Mouse (Mus musculus) frontal cortex, postnatal 10 days (tissue): Measurements from ENCODE around the gene Sap30bp.

Experiments used
- DNase-seq, 2 experiments: peaks; one replicate each; pipeline ENCODE4 v3.0.0; 2022; ENCODE audit warnings: low spot score in 2 of 2, mixed read lengths in 1 of 2

The Sap30bp gene

DNA sequence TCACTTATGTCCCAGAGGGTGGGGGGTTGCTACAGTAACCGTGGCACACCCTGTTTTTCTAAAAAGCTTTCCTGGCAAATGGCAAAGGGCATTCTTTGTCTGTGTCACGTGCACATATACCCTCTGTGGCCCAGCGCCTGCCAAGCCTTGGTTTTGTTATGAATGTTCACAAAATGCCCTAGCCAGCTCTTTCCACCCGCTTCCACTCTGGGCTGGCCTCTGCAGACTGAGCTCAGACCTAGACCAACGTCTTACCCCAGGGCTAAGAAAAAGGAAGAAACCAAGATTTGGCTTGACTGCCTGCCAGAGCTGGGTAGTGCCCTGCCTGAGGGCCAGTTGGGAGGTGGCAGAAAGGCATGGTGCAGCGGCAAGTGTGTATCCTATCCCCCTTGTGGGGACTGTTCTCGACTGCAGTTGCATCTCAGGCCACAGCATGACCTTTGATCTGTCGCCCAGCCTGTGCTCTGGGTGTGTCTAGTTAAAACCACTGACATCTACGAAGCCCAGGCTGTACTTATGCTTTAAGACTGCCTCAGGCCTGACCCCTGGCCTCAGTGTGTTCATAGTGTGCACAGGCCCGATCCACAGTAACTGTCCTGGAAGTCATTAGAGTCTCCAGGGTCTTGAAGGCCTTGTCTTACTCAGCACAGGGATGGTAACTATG, 22.2 kb downstream of the Sap30bp start:
- no peak for DNase-seq

DNA sequence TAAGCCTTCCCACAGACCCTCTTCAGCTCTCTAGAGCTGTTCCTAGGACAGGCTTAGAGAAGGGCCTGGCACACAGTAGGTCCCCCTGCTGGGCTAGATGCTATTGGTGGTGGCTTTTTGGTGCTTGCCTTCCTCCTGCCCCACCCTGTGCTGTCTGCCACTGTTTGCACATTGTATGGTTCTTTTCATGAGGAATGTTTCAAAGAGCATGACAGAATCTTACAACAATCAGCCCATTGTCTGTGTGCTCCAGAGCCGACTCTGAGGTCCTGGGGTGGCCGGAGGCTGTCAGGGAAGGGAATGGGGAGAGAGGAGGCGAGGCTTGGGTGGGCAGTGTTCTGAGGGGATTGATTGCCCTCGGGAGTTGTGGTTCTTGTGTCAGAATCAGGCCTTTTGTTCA, 23.4 kb downstream of the Sap30bp start:
- no peak for DNase-seq

DNA sequence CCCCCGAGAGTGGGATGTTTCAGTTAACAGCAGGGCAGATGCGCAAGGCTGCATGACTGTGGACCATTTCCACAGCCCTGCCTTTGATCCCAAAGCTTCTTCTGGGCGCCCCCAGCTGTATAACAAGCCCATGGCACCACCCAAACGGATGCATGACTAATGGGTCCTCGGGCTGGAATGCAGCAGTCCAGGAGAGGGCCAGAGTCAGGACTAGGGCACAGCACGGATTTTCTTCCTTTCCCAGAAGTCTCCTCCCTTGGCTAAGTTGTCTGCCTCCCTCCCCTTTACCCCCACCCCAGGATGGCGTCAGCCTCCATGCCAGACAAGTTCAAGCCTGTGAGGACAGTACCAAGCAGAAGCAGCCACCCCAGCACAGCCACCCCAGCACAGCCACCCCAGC, 24.9 kb downstream of the Sap30bp start:
- no peak for DNase-seq

DNA sequence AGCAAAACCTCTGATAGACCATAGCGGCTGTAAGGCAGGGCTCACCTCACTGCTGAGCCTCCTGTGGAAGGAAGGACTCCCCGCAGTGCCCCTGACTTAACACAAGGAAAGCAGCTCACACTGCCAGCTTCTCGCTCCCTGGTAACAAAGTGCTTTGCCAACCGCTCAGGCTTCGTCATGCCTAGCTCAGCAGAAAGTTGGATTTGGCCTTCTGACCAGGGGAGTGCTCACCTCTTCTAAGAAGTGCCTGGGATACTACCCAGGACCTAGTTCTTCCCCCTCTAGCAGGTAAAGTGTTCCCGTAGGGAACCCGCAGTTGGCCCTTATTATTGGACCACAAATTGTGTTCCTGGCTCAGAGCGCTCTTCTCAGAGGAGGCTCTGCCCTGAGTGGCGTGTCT, 25.9 kb downstream of the Sap30bp start:
- no peak for DNase-seq

DNA sequence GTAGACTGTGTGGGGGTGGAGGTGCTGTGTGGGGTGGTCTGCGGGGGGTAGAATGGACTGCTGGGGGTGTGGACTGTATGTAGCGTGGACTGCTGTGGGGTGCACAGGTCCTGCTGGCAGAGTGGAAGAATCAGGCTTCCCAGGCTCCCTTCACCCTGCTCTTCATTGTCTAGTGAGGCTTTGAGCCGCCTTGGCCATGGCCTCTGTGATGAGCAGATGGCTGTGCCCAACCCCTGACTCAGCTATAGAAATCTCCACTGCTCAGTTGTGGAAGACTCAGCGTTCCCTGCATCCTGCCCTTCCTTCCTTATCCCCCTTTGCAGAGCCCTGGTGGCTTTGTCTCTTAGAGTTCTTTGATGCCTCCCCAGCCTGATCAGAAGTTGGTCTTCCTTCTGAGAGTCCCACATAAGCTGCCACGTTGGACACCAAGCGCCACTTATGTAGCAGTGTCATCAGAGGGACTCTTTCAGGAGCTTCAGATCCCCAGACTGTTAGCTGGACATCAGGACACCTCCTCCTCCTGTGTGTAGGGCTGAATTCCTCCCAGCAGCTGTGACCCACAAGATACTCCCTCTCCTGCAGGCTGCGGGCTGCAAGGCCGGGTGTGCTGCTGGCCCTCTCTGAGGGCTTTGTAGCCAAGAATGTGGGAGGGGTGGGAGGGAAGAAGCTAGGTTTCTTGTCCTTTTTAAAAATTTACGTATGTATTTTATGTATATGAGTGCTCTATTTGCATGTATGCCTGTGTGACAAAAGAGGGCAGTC, 29.8 kb downstream of the Sap30bp start:
- DNase-seq, result no peak

DNA sequence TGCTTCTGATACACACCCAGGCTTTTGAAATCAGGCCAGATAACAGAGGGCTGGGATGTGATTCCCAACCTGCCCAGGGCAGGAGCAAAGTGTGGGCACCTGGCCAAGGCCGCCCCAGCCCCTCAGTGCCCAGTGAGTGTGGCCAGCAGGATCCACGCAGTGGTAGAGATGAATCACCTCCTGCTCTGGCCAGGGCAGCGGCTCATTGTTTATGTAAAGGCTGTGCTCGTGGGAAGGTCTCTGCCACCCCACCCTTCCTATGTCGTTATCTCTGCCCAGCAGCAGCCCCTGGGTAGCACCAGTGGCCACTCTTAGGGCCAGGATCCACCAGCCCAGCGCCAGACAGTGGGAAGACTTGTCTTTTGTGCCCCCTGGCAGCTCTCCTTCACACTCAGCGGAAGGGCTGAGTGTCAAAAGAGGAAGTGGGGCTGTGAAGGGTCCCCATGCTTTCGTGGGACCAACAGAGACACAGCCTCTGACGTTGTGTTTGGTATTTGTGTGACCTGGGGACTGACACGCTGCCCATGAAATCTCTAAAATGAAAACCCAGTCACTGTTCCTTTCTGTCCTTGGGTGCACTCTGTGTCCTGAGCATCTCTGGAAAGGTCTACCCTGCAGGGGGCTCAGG, 32.0 kb downstream of the Sap30bp start:
- no peak for DNase-seq

DNA sequence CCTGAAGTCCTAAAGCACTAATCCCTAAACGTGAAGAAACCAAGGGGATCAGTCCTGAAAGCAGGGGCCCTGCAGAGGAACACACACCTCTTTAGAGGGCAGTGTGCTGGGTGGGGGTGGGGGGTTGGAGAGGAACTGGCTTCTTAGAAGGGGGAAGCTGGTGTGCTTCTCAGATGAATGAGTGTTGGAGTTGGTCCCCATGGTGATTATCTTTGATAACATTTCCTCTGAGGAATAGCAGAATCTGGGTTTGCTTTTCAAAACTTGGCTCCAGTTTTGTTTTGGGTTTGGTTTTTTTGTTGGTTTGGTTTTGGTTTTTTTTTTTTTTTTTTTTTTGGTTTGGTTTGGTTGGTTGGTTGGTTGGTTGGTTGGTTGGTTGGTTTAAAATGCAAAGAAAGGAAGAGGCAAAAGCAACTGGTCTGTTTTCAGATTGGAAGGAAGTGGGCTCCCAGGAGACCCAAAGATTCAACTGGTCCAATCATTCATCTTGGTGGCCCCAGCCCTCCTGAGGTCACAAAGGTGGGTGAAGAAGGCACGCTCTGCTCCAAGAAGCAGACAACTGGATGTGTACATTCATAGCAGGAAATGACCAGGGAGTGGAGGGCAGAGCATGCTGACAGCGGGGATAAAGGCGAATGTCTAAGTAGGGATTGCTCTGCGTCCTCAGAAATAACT, 35.8 kb downstream of the Sap30bp start:
- no peak for DNase-seq

DNA sequence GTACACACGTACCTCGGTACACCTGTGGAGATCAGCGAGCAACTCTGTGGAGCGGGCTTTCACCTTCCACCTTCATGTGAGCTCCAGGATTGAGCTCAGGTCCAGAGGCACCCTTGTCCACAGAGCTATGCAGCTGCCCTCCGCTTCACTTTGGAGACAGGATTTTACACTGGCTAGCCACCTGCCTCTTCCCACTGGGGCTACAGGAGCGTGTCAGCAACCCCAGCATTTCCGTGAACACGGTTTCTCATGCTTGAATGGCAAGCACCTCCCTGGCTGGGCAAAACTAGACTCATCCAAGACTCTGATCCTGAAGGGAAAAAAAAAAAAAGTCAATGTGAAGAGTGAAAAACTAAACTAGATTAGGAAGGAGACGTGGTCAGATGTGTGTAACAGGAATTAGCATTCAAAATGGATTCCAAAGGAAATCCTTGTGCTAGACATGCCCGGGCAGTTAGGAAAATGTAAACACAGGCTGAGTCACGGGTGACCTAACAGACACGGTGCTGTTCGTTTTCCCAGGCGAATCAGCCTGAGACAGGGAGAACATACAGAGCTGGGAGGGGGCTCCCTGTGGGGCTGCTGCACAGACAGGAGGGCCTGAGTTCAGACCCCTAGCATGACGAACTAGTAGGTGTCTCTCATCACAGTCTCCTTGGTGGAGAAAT, 37.1 kb downstream of the Sap30bp start:
- DNase-seq, result no peak

DNA sequence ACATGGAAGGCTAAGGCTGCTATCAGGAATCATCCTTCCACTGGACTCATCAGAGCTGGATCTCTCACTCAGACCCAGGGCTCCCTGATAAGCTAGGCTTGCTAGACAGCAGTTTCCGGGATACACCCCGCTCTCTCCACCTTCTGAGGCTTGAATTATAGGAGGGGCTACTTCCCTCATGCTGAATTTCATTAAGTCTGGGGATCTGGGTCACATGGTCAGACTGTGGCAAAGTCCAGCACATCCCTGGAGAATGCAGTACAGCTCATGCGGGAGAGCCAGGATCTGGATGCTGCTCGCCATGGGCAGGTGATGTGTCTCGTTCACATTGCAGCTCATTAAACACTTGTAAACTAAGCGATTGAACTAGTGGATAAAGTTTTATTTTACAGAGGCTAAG, 37.9 kb downstream of the Sap30bp start:
- no peak for DNase-seq

DNA sequence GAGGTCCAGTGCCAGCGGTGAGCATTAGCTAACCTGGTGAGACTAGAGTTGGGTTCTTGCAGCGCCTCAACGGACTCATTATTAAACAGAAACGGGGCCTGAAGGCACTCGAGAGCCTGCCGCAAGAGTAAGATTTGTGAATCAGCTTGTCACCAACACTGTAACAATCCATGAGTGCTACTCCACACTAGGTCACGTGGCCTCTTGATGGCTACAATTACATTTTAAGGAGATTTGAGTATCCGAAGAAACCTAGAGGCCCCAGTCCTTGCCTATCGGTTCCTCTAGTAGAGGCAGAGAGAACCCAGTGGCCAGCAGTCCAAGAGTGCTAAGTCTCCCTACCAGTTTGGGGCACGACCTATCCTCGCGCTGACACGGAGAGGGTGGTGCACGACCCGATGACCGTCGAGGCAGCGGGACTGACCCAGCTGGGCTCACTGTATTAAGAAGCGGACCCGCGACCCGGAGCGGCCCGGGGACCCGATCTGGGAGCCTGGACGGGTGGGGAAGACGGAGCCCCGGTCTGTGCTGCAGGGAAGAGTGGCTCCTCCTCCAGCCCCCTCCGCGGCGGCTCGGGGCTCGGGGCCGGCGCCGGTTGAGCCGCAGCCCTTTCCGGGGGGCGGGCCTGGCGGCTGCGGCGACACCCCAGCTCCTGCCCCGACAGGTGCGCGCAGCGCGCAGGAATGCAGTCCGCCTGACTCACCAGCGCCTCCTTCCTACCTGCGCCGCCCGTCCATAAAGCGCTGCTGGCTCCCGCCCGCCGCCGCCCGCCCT, 41.4 kb downstream of the Sap30bp start, which contains the start of gene Itgb4:
Gene Itgb4 (plus strand): TSS at position 401 of the 774 bp plus-strand sequence.
- DNase-seq, result no peak

DNA sequence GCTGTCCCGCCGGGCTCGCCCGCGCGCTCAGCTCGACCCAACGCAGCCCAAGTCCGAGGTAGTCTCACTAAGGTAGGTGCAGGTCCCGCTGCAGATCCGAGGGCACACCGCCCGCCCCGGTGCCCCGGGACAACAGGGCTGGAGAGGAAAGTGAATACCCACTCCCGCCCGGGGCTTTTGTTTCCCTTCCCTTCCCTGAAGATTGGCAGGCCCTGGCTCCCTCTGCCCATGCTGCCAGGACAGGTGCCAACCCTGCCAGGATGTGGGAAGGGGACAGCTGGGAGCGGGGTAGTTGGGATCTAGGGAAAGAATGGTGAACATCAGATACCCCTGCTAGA, 42.0 kb downstream of the Sap30bp start:
- no peak for DNase-seq

DNA sequence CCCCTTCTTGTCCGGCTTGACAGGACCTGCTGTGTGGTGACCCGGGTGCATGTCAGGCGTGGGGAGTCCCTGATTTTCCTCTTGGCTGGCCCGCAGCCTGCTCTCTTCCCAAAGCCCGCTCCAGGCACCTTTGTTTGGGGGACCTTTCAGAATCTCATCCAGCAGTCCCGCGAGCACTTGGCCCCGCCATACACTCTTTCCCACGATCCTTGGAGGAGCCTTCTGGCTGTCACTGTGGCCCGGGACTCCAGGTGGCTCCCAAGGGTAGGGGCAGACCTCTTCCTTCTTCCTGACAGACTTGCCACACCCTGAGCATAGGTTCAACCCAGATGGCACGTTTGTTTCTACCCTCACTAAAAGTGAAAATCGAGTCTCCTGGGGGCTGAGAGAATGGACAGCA, 42.5 kb downstream of the Sap30bp start:
- DNase-seq, result no peak

DNA sequence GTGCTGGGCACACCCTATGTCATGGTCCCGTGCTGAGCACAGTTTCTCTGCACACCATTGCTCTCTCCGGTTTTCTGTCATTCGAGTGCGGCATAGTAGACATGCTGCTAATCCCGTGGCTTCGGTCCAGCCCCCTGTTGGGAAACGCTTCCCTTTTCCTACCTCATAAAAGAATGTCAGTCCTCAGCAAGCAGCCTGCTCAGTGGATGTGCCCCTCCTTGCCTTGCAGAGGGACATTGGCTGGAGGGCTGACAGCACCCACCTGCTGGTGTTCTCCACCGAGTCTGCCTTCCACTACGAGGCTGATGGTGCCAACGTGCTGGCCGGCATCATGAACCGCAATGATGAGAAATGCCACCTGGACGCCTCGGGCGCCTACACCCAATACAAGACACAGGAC, 49.4 kb downstream of the Sap30bp start:
- no peak for DNase-seq

DNA sequence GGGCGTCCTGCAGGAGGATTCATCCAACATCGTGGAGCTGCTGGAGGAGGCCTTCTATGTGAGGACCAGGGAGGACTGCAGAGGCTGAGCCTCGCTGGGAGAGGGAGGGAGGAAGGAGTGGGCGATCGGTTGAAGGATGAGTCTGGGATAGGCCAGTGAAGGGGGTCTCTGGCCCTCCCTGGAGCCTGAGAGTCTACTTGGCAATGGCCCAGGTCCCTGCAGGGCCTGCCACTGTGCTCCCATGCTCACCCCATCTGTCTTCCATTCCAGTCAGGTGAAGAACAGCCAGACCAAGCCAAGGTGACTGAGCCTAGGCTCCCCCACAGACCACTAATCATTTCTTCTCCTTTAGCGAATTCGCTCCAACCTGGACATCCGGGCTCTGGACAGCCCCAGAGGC, 50.2 kb downstream of the Sap30bp start:
- no peak for DNase-seq

DNA sequence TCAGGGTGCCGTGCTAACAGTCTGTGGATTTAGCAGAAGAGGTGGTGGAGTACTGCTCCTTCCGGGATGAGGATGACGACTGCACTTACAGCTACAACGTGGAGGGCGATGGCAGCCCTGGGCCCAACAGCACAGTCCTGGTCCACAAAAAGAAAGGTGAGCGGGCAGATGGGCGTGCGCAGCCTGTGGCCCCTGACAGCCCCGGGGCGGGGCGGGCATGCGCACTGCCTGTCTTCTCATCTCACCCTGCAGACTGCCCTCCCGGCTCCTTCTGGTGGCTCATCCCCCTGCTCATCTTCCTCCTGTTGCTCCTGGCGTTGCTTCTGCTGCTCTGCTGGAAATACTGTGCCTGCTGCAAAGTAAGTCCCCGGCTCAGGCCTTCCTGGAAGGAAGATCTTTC, 56.6 kb downstream of the Sap30bp start:
- DNase-seq, result no peak

DNA sequence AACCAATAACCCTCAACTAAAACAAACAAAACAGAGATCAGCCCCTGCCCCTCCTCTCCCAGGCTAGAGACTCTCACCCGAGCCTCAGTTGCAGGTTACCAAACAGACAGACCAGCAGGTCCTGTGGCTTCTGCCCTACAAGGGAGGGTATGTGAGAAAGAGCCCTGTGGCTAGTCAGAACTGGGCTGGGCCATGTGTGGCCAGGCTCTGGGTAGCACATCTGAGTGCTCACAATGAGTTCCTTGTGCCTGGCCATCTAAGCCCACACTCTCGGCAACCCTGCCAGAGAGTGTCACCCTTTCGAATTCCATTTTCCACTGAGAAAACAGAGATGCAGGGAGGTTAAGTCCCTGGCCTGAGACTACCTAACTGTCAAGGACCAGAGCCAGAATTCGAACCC, 59.0 kb downstream of the Sap30bp start:
- no peak for DNase-seq

DNA sequence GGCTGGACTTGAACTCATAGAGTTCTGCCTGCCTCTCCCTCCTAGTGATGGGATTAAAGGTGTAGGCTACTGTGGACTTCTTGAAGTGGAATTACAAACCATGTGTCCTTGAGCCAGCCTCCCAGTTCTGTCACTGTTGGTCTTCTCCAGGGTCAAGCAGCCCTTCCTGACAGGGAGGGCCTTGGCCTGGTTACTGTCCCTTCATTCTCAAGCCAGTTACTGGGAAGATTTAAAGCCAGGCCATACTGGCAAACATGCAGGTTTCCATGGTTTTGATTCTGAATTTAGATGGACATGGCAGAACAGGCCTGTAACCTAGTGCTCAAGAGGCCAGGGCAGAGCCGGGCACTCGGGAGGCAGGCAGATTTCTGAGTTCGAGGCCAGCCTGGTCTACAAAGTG, 62.2 kb downstream of the Sap30bp start:
- DNase-seq, result no peak

DNA sequence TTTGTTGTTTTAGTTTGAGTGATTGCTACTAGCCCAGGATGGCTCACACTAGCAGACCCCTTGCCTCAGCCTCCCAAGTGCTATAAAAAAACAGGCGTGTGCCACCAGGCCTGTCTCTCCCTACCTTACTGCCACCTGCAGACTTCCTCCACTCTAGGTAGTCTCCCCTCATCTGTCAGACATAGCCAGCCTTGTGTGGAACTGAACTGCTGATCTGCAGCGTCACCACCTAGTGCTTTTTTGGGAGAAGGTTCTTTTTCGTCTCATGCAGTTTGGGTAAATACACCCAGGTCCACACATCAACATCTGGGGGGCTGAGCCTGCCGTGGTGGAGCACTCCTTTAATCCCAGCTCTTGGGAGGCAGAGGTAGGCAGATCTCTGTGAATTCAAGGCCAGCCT, 64.0 kb downstream of the Sap30bp start:
- no peak for DNase-seq

DNA sequence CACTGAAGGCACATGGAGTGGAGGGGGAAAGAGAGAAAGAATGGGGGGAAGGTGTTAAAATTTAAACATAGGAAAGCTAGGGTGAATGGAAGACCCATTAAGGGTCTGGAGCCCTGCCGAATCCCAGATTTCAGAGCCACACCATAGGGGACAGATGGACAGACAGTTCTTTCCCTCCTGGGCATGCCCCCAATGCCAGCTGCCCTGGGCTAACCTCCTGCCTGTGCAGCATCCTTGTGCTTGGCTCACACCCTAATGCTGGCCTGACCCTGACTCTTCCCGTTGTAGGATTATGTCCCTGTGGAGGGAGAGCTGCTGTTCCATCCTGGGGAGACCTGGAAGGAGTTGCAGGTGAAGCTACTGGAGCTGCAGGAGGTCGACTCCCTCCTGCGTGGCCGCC, 64.6 kb downstream of the Sap30bp start:
- no peak for DNase-seq

DNA sequence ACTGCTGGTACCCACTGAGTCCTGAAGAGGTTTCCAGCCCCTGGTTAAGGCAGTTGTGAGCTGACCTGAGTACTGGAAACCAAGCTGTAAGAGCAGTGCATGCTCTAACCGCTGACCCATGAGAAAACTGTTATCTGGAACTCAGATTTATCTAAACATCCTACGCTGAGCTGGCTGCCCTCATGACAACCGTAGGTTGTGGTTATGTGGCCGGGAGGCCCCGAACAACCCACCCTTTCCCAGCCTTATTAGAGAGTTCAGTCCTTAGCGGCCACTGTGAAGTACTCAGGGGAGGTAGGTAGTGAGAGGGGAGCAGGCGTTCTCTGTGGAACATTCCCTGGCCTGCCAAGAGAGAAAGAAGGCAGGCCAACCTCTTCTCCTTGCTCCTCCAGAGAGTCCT, 65.9 kb downstream of the Sap30bp start:
- DNase-seq, result no peak

DNA sequence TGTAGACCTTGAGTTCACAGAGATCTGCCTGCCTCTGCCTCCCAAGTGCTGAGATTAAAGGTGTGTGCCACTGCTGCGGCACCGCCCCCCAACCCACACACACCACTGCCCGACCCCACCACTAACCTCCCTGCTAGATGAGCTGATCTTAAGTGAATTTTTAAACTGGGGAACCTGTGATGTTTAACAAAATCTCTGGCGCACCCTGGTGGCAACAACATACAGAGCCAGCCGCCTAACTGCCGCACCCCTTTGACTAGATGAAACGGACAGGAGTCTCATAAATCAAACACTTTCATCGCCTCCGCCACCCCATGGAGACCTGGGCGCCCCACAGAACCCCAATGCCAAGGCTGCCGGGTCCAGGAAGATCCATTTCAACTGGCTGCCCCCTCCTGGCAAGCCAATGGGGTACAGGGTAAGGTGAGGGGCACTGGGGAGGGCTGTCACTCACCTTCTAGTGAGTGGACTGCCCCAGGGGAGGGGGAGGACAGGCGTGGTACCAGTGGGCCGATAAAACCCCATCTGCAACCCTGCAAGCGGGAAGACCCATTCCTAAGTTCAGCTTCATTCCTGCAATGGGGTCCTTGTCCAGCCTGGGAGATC, 66.6 kb downstream of the Sap30bp start:
- peak in 1 of 2 experiments; percentile 67 for DNase-seq
